Mouse (Mus musculus) CD4-positive helper T cell, adult 2 months (primary cell): Measurements from ENCODE around the gene Pappa.

Source experiments
- DNase-seq: peaks from one replicate; pipeline ENCODE4 v3.0.0-alpha.2; 2012; ENCODE audit warnings: low read depth, missing footprints, low spot score

The Pappa gene

GRCm38 (mm10) chr4:65123741-65124224, at the start of gene Pappa:
Gene Pappa (plus strand): TSS chr4:65124174.
- no peak for DNase-seq

GRCm38 (mm10) chr4:65077906-65078615, 45.9 kb upstream of the Pappa start:
- no peak for DNase-seq

- no peak for DNase-seq
Measured at GRCm38 (mm10) chr4:65086864-65087263, 37.1 kb upstream of the Pappa start.

DNA sequence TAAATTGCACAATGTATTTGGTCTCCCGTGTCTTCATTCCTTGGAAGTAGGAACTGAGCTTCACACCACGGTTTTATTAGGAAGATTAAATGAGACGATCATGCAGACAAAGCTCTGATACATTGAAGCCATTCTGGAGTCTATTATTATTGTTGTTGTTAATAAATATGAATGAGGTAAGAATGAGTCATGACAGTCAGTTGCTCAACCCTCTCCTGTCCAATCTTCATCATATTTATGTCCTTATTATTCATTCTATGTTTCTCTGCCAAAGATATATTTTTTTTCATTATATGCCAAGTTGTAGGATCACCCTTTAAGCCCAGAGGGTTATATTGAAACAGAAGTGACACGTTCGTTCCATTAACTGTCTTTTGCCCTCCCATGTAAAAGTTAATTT, 36.4 kb upstream of the Pappa start:
- no peak for DNase-seq

DNA sequence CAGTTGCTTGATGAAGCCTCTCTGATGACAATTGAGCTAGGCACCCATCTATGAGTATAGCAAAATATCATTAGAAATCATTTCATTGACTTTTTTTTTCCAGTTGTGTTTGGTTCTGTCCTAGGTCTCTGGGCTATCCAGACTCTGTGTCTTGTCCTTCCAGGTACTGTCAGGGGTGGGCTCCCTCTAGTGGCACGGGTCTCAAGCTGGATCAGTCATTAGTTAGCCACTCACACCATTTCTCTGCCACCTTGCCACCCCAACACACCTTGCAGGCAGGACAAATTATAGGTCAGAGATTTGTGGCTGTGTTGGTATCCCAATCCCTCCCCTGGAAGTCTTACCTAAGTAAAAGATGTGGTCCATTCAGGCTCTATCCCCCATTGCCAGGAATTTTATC, 31.8 kb upstream of the Pappa start:
- DNase-seq = no peak

- no peak for DNase-seq
Measured at GRCm38 (mm10) chr4:65120329-65120728, 3.6 kb upstream of the Pappa start.

GRCm38 (mm10) chr4:65122841-65123240, 1.1 kb upstream of the Pappa start:
- DNase-seq = no peak

GRCm38 (mm10) chr4:65124369-65125151, 586 bp downstream of the Pappa start:
- DNase-seq = no peak

GRCm38 (mm10) chr4:65125341-65126332, 1.7 kb downstream of the Pappa start:
- no peak for DNase-seq

- DNase-seq = no peak
Measured at GRCm38 (mm10) chr4:65126451-65127290, 2.7 kb downstream of the Pappa start.

DNA sequence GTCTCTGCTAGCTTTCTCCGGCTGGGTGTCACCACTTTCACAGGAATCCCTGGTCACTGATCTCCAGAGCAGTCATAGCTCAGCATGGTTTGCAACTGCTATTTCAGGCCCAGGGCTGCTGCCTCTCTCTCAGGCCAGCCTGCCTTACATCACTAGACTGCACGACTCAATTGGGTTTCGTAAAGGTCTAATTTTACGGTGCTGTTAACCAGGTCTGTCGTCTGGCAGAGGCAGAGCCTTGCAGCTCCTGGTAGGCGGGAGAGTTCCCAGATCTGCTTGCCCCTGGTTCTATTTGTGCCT, 3.3 kb downstream of the Pappa start:
- no peak for DNase-seq

GRCm38 (mm10) chr4:65132657-65133056, 8.7 kb downstream of the Pappa start:
- DNase-seq = no peak

DNA sequence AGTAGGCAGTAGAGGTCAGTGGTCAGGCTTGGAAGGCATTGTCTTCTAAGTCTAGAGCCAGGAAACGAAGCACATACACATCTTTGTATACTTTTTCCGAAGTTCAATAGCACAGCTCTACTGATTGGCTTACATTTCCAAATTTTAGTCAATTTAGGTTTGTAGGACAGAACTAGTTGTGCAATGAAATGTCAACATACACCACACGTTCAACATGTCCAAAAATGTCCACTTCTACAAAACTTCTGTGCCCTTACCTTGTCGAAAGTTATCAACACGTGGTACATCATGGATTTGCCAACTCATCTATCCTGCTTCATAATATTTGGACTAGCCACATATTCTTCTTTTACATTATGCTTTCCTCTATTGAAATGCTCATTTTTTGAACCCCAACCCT, 10.4 kb downstream of the Pappa start:
- no peak for DNase-seq

GRCm38 (mm10) chr4:65135109-65135508, 11.1 kb downstream of the Pappa start:
- DNase-seq = no peak

DNA sequence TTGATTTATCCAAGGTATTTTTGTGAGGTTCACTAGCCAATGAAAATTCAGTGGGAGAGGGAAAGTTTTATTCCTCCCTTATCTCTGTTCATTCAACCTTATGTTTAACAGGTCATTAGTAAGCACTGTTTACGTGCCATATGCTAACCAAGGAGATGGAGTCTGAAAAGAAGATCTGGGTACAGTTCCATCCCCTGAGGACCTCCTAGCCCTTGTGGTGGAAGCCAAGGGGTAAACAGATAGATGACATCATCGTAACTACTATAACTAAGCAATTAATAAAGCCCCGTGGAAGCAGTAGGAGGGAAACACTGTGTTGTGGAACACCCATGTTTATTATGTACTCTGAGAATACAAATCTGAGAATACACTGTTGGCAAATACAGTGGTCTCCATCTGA, 12.6 kb downstream of the Pappa start:
- no peak for DNase-seq

DNA sequence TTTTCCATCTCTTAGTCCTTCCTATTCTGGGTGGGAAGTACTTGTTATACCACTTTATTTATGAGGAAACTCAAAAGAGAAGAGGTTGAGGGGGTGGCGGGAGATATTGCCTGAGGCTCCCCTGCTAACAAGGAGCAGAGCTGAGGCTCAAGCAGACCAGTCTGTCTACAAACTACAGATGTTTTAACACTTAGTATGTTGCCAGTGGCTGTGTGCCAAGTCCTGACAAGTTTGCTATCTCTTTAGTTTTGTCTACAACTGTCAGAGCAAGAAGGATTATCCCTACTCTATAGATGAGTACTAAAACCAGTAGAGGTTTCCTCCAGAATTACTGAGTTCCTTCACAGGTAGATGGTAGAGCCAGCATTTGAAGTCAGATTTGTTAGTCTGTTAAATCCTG, 23.0 kb downstream of the Pappa start:
- no peak for DNase-seq

DNA sequence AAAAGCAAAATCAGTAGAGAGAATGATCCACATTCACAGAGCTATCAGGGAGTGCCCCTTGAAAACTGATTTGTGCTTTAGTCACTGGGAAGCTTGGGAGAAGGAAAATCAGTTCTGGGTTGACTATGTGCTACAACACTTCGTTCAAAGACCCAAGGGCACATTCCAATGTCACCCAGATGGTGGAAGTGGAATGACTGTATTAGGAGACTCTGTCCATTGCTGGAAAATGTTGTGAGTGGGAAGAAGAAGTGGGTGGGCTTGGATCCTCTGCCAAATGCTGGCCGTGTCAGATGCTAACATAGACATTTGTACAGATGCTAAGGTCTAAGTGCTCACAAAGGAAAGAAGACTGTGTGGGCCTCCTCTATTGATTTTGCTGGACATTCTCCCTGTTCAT, 29.6 kb downstream of the Pappa start:
- no peak for DNase-seq

- peak; percentile 1 for DNase-seq
Measured at GRCm38 (mm10) chr4:65156231-65156630, 32.3 kb downstream of the Pappa start.

DNA sequence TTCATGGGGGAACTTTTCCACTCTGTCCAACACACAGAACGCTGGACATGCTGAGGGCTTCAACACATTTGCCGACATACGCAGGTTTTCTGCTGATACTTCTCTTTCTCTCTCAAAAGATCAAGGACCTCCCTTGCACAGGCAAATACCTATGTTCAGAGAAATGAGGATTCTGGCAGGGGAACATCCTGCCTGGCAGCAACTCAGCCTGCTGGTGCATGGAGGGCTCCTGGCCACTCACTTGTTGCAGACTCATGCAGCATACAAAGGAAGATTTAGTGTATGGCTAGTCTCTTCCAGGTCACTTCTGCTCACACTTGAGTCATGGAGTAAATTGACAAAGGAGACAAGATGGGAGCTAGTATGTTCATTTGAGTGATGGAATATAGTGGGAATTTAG, 34.7 kb downstream of the Pappa start:
- DNase-seq = no peak

DNA sequence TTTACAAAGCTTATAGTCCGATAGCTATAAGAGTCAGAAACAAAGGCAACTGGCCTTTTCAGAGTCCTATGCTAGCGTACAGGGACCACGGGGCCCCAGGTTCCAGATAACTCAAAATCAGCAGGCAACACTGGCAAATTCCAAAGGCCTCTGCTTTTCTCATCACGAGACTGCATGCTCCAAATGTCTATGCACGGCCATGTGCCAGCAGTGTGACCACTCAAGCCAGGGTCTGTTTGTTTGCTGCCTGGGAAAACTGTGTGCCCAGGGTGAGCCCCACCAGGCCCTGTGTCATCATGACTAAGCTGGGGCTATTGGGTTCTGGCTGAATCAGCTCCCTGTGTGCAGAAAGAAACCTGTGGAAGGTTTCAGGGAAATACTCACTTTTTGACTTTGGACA, 35.5 kb downstream of the Pappa start:
- DNase-seq = no peak

- no peak for DNase-seq
Measured at GRCm38 (mm10) chr4:65163698-65164097, 39.7 kb downstream of the Pappa start.
